Mouse (Mus musculus) cerebellum, adult 2 months (tissue): ENCODE measurements around the gene Tmub1.

Source experiments
- CTCF ChIP-seq: fragments of 200-500 bp; IDR thresholded peaks from 2 replicates; pipeline ENCODE4 v1.5.1; 2011; ENCODE audit warnings: low read depth, mild to moderate bottlenecking, control low read depth, low read length, moderate library complexity, borderline replicate concordance; ENCODE audit not compliant: insufficient read depth
- POLR2A ChIP-seq: fragments of 200-500 bp; IDR thresholded peaks from 2 replicates; pipeline ENCODE4 v1.6.1; 2011; ENCODE audit warnings: low read length, control low read depth, borderline replicate concordance; ENCODE audit not compliant: insufficient read depth

- no peak for TF ChIP-seq CTCF
- TF ChIP-seq POLR2A = no peak
These were observed 45.7 kb downstream of the Tmub1 start for GRCm38 (mm10) chr5:24401969-24402368.
